Mouse (Mus musculus) gastrocnemius, adult 8-10 months (tissue): Measurements from ENCODE around the gene 4930404H24Rik. TPM values are rescaled to one million over a fixed set of nuclear protein-coding genes. Genes with fewer than 3 reads are reported as not detected.

ENCODE experiments used
- DNase-seq, 2 experiments: peaks; one replicate each; pipeline ENCODE4 v3.0.0; 2022; ENCODE audit warnings: low spot score in 2 of 2
- total RNA-seq, 4 experiments: library from RNA; stranded (reverse); gene quantifications; 2 replicates each; pipeline ENCODE4 v1.2.4; 2022

Gene 4930404H24Rik
- total RNA-seq, 4 experiments from 2014 or later = not detected

GRCm38 (mm10) chr2:153509211-153510029 lies 16.8 kb downstream of the 4930404H24Rik start:
- DNase-seq = no peak

GRCm38 (mm10) chr2:153510136-153510535 lies 17.5 kb downstream of the 4930404H24Rik start:
- DNase-seq = no peak

- DNase-seq = no peak
These were observed 19.0 kb downstream of the 4930404H24Rik start for GRCm38 (mm10) chr2:153511562-153511961.

- DNase-seq = no peak
These were observed 20.1 kb downstream of the 4930404H24Rik start for GRCm38 (mm10) chr2:153512416-153513323.

- DNase-seq = no peak
These were observed 21.4 kb downstream of the 4930404H24Rik start for GRCm38 (mm10) chr2:153513983-153514382.

GRCm38 (mm10) chr2:153514497-153515380 lies 22.1 kb downstream of the 4930404H24Rik start:
- no peak for DNase-seq

GRCm38 (mm10) chr2:153515582-153515981 lies 23.0 kb downstream of the 4930404H24Rik start:
- DNase-seq = no peak

- DNase-seq = no peak
These were observed 24.4 kb downstream of the 4930404H24Rik start for GRCm38 (mm10) chr2:153516961-153517360.

- DNase-seq = no peak
These were observed 27.5 kb downstream of the 4930404H24Rik start for GRCm38 (mm10) chr2:153520057-153520456.

- no peak for DNase-seq
These were observed 29.7 kb downstream of the 4930404H24Rik start for GRCm38 (mm10) chr2:153522270-153522669.

GRCm38 (mm10) chr2:153523143-153523542 lies 30.6 kb downstream of the 4930404H24Rik start:
- DNase-seq = no peak

- DNase-seq = no peak
These were observed 31.1 kb downstream of the 4930404H24Rik start for GRCm38 (mm10) chr2:153523656-153524055.

- no peak for DNase-seq
These were observed 32.1 kb downstream of the 4930404H24Rik start for GRCm38 (mm10) chr2:153524727-153525126.

- no peak for DNase-seq
These were observed 33.3 kb downstream of the 4930404H24Rik start for GRCm38 (mm10) chr2:153525906-153526311.

- DNase-seq = no peak
These were observed 34.4 kb downstream of the 4930404H24Rik start for GRCm38 (mm10) chr2:153526850-153527530.

- peak in 1 of 2 experiments; percentile 8 for DNase-seq
These were observed 35.3 kb downstream of the 4930404H24Rik start for GRCm38 (mm10) chr2:153527580-153528531.

GRCm38 (mm10) chr2:153528571-153529364 lies 36.2 kb downstream of the 4930404H24Rik start:
- no peak for DNase-seq

GRCm38 (mm10) chr2:153529365-153529781 lies 36.8 kb downstream of the 4930404H24Rik start:
- DNase-seq = peak; percentile 20 to 39
